In genomic region chr4:98546456-98547176, GRCm38 (mm10) we compare ENCODE assay signal across 12 mouse cellular contexts.
DNase-seq lines count a peak whose midpoint lies in the region; ATAC-seq and TF ChIP-seq lines count a peak whose summit lies in the region.
"Had no signal": no experiment of that assay in that cellular context is flagged by ENCODE, and none has a peak within 500 bp of the region (broad histone marks: within the 10 kb centered on the region; RNA-seq: fewer than 3 reads in every experiment).

No protein-coding gene starts in this region.

- WGBS in cerebellum, adult 2 months: 15% methylated on average over 12 of the region's 12 CpGs
- WGBS in hindbrain, embryonic 14.5 days: 33% methylated on average over 12 of the region's 12 CpGs
- WGBS in midbrain, postnatal 0 days: 31% methylated on average over 12 of the region's 12 CpGs

- no peak for TF ChIP-seq CTCF in cerebellum, adult 2 months (IDR thresholded peaks at IDR 0.05; ENCODE audit: borderline replicate concordance, insufficient read depth, low read depth, low read length)
- TF ChIP-seq CTCF in midbrain, postnatal 0 days (IDR thresholded peaks at IDR 0.05): no peak

- peaks cover 6% of the 10 kb centered on the region; the same call in 1 of the 2 replicates for H3K4me1 ChIP-seq in cerebellum, adult 2 months (ENCODE audit: control insufficient read depth, insufficient read depth, low read length)
- H3K4me1 ChIP-seq in hindbrain, embryonic 14.5 days (replicated peaks; ENCODE audit: control insufficient read depth, insufficient read depth, low read length): peaks cover 16% of the 10 kb centered on the region
- H3K4me1 ChIP-seq in midbrain, postnatal 0 days (ENCODE audit: insufficient read depth, low read length): peaks cover 9% of the 10 kb centered on the region
- H3K4me1 ChIP-seq: liver, embryonic 13.5 days had no signal

- no peaks in the 10 kb centered on the region for H3K9me3 ChIP-seq in hindbrain, embryonic 14.5 days (ENCODE audit: control insufficient read depth, low read length)
- no peaks in the 10 kb centered on the region for H3K9me3 ChIP-seq in midbrain, postnatal 0 days (ENCODE audit: low read length)
- H3K9me3 ChIP-seq: liver, embryonic 13.5 days had no signal

- peak; percentile 61; the same call in 1 of the 2 replicates for TF ChIP-seq POLR2A in cerebellum, adult 2 months (IDR thresholded peaks at IDR 0.05; ENCODE audit: borderline replicate concordance, insufficient read depth, low read length)

- peak overlapping the region; percentile 36 for H3K4me2 ChIP-seq in hindbrain, embryonic 14.5 days (replicated peaks)
- peak overlapping the region; percentile 39 for H3K4me2 ChIP-seq in midbrain, postnatal 0 days (ENCODE audit: low read depth, low read length, poor library complexity, severe bottlenecking)
- H3K4me2 ChIP-seq: liver, embryonic 13.5 days had no signal

- H3K4me3 ChIP-seq in cerebellum, adult 2 months (replicated peaks; ENCODE audit: insufficient read depth, low read depth, low read length): peak overlapping the region; percentile 90
- no peak overlapping the region for H3K4me3 ChIP-seq in hindbrain, embryonic 14.5 days (replicated peaks; ENCODE audit: low read length)
- peak overlapping the region; percentile 3; the same call in 1 of the 2 replicates for H3K4me3 ChIP-seq in midbrain, postnatal 0 days (ENCODE audit: low read depth, low read length)
- H3K4me3 ChIP-seq: liver, embryonic 13.5 days had no signal

- peak overlapping the region; percentile 37 for H3K9ac ChIP-seq in hindbrain, embryonic 14.5 days
- peak overlapping the region; percentile 44; the same call in 1 of the 2 replicates for H3K9ac ChIP-seq in midbrain, postnatal 0 days (replicated peaks; ENCODE audit: low read length, poor library complexity, severe bottlenecking)
- H3K9ac ChIP-seq: liver, embryonic 13.5 days had no signal

- H3K27me3 ChIP-seq in cerebellum, adult 2 months (ENCODE audit: control insufficient read depth, insufficient read depth, low read length): no peaks in the 10 kb centered on the region
- no peaks in the 10 kb centered on the region for H3K27me3 ChIP-seq in hindbrain, embryonic 14.5 days (ENCODE audit: control insufficient read depth, insufficient read depth, low read length)
- no peaks in the 10 kb centered on the region for H3K27me3 ChIP-seq in midbrain, postnatal 0 days (ENCODE audit: insufficient read depth, low read length)
- H3K27me3 ChIP-seq: CH12.LX; liver, embryonic 13.5 days had no signal

- ATAC-seq in hindbrain, embryonic 14.5 days (ENCODE audit: low FRiP score): peak; percentile 55
- peak; percentile 62; the same call in 1 of the 2 replicates for ATAC-seq in midbrain, postnatal 0 days (ENCODE audit: low FRiP score)
- no peak for ATAC-seq in megakaryocyte progenitor cell, adult 5-6 weeks (replicated peaks; ENCODE audit: poor library complexity)
- ATAC-seq: intestine, postnatal 0 days had no signal

- H3K27ac ChIP-seq in cerebellum, adult 2 months (ENCODE audit: insufficient read depth, low read length): peak overlapping the region; percentile 97
- H3K27ac ChIP-seq in hindbrain, embryonic 14.5 days: peak overlapping the region; percentile 61
- peak overlapping the region; percentile 43; the same call in 1 of the 2 replicates for H3K27ac ChIP-seq in midbrain, postnatal 0 days (ENCODE audit: low read depth, low read length)
- H3K27ac ChIP-seq: liver, embryonic 13.5 days had no signal

- DNase-seq in cerebellum, adult 2 months: peak; percentile 76 to 78
- peak; percentile 63 to 71 for DNase-seq in cerebellum, postnatal 36 days
- DNase-seq in hindbrain, embryonic 14.5 days (ENCODE audit: low spot score): no peak
- DNase-seq in midbrain, postnatal 0 days (ENCODE audit: low spot score): peak; percentile 5
- DNase-seq in layer of hippocampus, adult 11-12 months (ENCODE audit: low spot score): no peak
- no peak for DNase-seq in left cerebral cortex, adult 8-10 months (ENCODE audit: low spot score in 2 of 2)
- DNase-seq: kidney, postnatal 4 days; liver, embryonic 13.5 days; spleen, adult 18-20 months had no signal

- H3K36me3 ChIP-seq in hindbrain, embryonic 14.5 days (replicated peaks; ENCODE audit: control insufficient read depth, insufficient read depth): no peaks in the 10 kb centered on the region
- H3K36me3 ChIP-seq in midbrain, postnatal 0 days (ENCODE audit: insufficient read depth, low read length): no peaks in the 10 kb centered on the region
- H3K36me3 ChIP-seq: liver, embryonic 13.5 days had no signal

Comparison
In these comparisons a context has a peak if more than half of its experiments do, and no peak if none do; other contexts are left out.
1. DNase-seq: peak in cerebellum, adult 2 months (2 of 2), cerebellum, postnatal 36 days (2 of 2) and midbrain, postnatal 0 days (single experiment); none in hindbrain, embryonic 14.5 days (single experiment), layer of hippocampus, adult 11-12 months (single experiment) and left cerebral cortex, adult 8-10 months (0 of 2).
2. H3K27ac ChIP-seq: peak in every context shown above with its lines; median percentile 97 in cerebellum, adult 2 months; 61 in hindbrain, embryonic 14.5 days; 43 in midbrain, postnatal 0 days.